Mouse (Mus musculus) forebrain, embryonic 12.5 days (tissue): ENCODE results near the gene Exoc4. TPM values are rescaled to one million over a fixed set of nuclear protein-coding genes. Genes with fewer than 3 reads are reported as not detected.
A peak's percentile ranks its signal among the peaks of the same experiment; 100 is the strongest.

Source experiments
- ATAC-seq: fragments of 200-750 bp; cut with Nextera tagmentation; 2 replicates; pipeline ENCODE4 v1.8.0; 2017; ENCODE audit warnings: moderate TSS enrichment; ENCODE audit not compliant: low FRiP score
- H3K27ac ChIP-seq: fragments of 300-500 bp; sonication (generic); 2 replicates; pipeline ENCODE4 v1.5.1; 2016; ENCODE audit warnings: mild to moderate bottlenecking
- H3K27me3 ChIP-seq: fragments of 300-500 bp; sonication (generic); 2 replicates; pipeline ENCODE4 v1.6.1; 2016; ENCODE audit warnings: mild to moderate bottlenecking
- H3K36me3 ChIP-seq: fragments of 300-500 bp; sonication (generic); replicated peaks from 2 replicates; pipeline ENCODE4 v1.6.1; 2016; ENCODE audit warnings: mild to moderate bottlenecking
- H3K4me1 ChIP-seq: fragments of 300-500 bp; sonication (generic); 2 replicates; pipeline ENCODE4 v1.6.1; 2016
- H3K4me2 ChIP-seq: fragments of 300-500 bp; sonication (generic); 2 replicates; pipeline ENCODE4 v1.6.1; 2016; ENCODE audit warnings: mild to moderate bottlenecking, moderate library complexity
- H3K4me3 ChIP-seq: fragments of 300-500 bp; sonication (generic); replicated peaks from 2 replicates; pipeline ENCODE4 v1.5.1; 2016; ENCODE audit warnings: mild to moderate bottlenecking
- H3K9ac ChIP-seq: fragments of 300-500 bp; sonication (generic); 2 replicates; pipeline ENCODE4 v1.6.1; 2016; ENCODE audit warnings: mild to moderate bottlenecking
- H3K9me3 ChIP-seq: fragments of 300-500 bp; sonication (generic); 2 replicates; pipeline ENCODE4 v1.6.1; 2016
- WGBS: fragments of 180-500 bp; shearing (Covaris S2); methylation state at CpG from one replicate; pipeline ENCODE4 v1.1.7; 2016; 5-methylcytosine and 5-hydroxymethylcytosine counted together
- polyA plus RNA-seq: library from polyadenylated mRNA; unstranded; fragments of >200 nt; fragmentation: Nextera tagmentation; extraction: Ambion mirVana; gene quantifications from 2 replicates; pipeline ENCODE4 v1.2.1, GENCODE M21; 2016

Gene Exoc4
- polyA plus RNA-seq, 1 experiment from 2014 or later: 56.8 TPM

- Histone ChIP-seq H3K27ac (no peak overlapping the region), H3K36me3 (peaks cover 19% of the 10 kb centered on the region), H3K4me1 (no peaks in the 10 kb centered on the region), H3K9ac (no peak overlapping the region), H3K4me2 (no peak overlapping the region), H3K27me3 (no peaks in the 10 kb centered on the region), H3K9me3 (no peaks in the 10 kb centered on the region), H3K4me3 (no peak overlapping the region)
- ATAC-seq: no peak
- WGBS: 77% methylated on average over 5 of the region's 5 CpGs
Measured at GRCm38 (mm10) chr6:33263950-33264349, 15.1 kb downstream of the Exoc4 start.

GRCm38 (mm10) chr6:33264388-33264787, 15.5 kb downstream of the Exoc4 start:
- H3K9me3 ChIP-seq: no peaks in the 10 kb centered on the region
- ATAC-seq: no peak
- H3K4me3 ChIP-seq: no peak overlapping the region
- WGBS: 90% methylated on average over 2 of the region's 2 CpGs
- no peak overlapping the region for H3K27ac ChIP-seq
- H3K27me3 ChIP-seq: no peaks in the 10 kb centered on the region
- H3K4me1 ChIP-seq: no peaks in the 10 kb centered on the region
- no peak overlapping the region for H3K9ac ChIP-seq
- H3K36me3 ChIP-seq: peaks cover 22% of the 10 kb centered on the region
- H3K4me2 ChIP-seq: no peak overlapping the region

- ATAC-seq: no peak
- no peak overlapping the region for H3K4me2 ChIP-seq
- WGBS: 88% methylated on average over 6 of the region's 6 CpGs
- no peak overlapping the region for H3K4me3 ChIP-seq
- peaks cover 28% of the 10 kb centered on the region for H3K36me3 ChIP-seq
- no peak overlapping the region for H3K9ac ChIP-seq
- no peaks in the 10 kb centered on the region for H3K4me1 ChIP-seq
- no peaks in the 10 kb centered on the region for H3K27me3 ChIP-seq
- no peak overlapping the region for H3K27ac ChIP-seq
- H3K9me3 ChIP-seq: no peaks in the 10 kb centered on the region
Measured at GRCm38 (mm10) chr6:33267571-33267970, 18.7 kb downstream of the Exoc4 start.

- no peaks in the 10 kb centered on the region for H3K36me3 ChIP-seq
- H3K9ac ChIP-seq: no peak overlapping the region
- WGBS: 14% methylated on average over 3 of the region's 3 CpGs
- 0 out of 2 replicates have a peak, but pooled peaks have one; percentile 51 for ATAC-seq
- H3K27me3 ChIP-seq: no peaks in the 10 kb centered on the region
- H3K9me3 ChIP-seq: no peaks in the 10 kb centered on the region
- H3K27ac ChIP-seq: peak overlapping the region; percentile 5; the same call in 1 of the 2 replicates
- H3K4me2 ChIP-seq: no peak overlapping the region
- peaks cover 16% of the 10 kb centered on the region for H3K4me1 ChIP-seq
- no peak overlapping the region for H3K4me3 ChIP-seq
Measured at GRCm38 (mm10) chr6:33283523-33283922, 34.6 kb downstream of the Exoc4 start.

GRCm38 (mm10) chr6:33283936-33284335, 35.1 kb downstream of the Exoc4 start:
- Histone ChIP-seq H3K9me3 (no peaks in the 10 kb centered on the region), H3K27me3 (no peaks in the 10 kb centered on the region), H3K4me1 (peaks cover 16% of the 10 kb centered on the region), H3K27ac (no peak overlapping the region), H3K4me2 (no peak overlapping the region), H3K36me3 (no peaks in the 10 kb centered on the region), H3K4me3 (no peak overlapping the region), H3K9ac (no peak overlapping the region)
- no peak for ATAC-seq
- 53% methylated on average over 4 of the region's 4 CpGs for WGBS

- no peaks in the 10 kb centered on the region for H3K27me3 ChIP-seq
- H3K4me2 ChIP-seq: no peak overlapping the region
- no peak overlapping the region for H3K4me3 ChIP-seq
- no peak overlapping the region for H3K9ac ChIP-seq
- H3K9me3 ChIP-seq: no peaks in the 10 kb centered on the region
- WGBS: 86% methylated on average over 6 of the region's 6 CpGs
- no peaks in the 10 kb centered on the region for H3K36me3 ChIP-seq
- H3K4me1 ChIP-seq: peaks cover 11% of the 10 kb centered on the region
- H3K27ac ChIP-seq: no peak overlapping the region
- no peak for ATAC-seq
Measured at GRCm38 (mm10) chr6:33286376-33286775, 37.5 kb downstream of the Exoc4 start.

GRCm38 (mm10) chr6:33294626-33295025, 45.7 kb downstream of the Exoc4 start:
- Histone ChIP-seq H3K4me3 (no peak overlapping the region), H3K4me1 (peaks cover 5% of the 10 kb centered on the region; the same call in 1 of the 2 replicates), H3K27ac (no peak overlapping the region), H3K27me3 (no peaks in the 10 kb centered on the region), H3K36me3 (no peaks in the 10 kb centered on the region), H3K4me2 (no peak overlapping the region), H3K9me3 (no peaks in the 10 kb centered on the region), H3K9ac (no peak overlapping the region)
- WGBS: 76% methylated on average over 2 of the region's 2 CpGs
- ATAC-seq: no peak

GRCm38 (mm10) chr6:33297566-33297965, 48.7 kb downstream of the Exoc4 start:
- no peak overlapping the region for H3K4me3 ChIP-seq
- no peaks in the 10 kb centered on the region for H3K27me3 ChIP-seq
- no peak overlapping the region for H3K9ac ChIP-seq
- 87% methylated on average over 3 of the region's 3 CpGs for WGBS
- H3K27ac ChIP-seq: no peak overlapping the region
- H3K36me3 ChIP-seq: no peaks in the 10 kb centered on the region
- no peaks in the 10 kb centered on the region for H3K9me3 ChIP-seq
- H3K4me1 ChIP-seq: peaks cover 5% of the 10 kb centered on the region; the same call in 1 of the 2 replicates
- no peak for ATAC-seq
- no peak overlapping the region for H3K4me2 ChIP-seq

- Histone ChIP-seq H3K27me3 (no peaks in the 10 kb centered on the region), H3K4me3 (no peak overlapping the region), H3K27ac (no peak overlapping the region), H3K4me2 (no peak overlapping the region), H3K36me3 (no peaks in the 10 kb centered on the region), H3K9ac (no peak overlapping the region), H3K4me1 (peaks cover 5% of the 10 kb centered on the region; the same call in 1 of the 2 replicates), H3K9me3 (no peaks in the 10 kb centered on the region)
- ATAC-seq: no peak
- 85% methylated on average over 1 of the region's 1 CpGs for WGBS
Measured at GRCm38 (mm10) chr6:33298768-33299167, 49.9 kb downstream of the Exoc4 start.

- Histone ChIP-seq H3K4me1 (no peaks in the 10 kb centered on the region), H3K27ac (no peak overlapping the region), H3K4me2 (no peak overlapping the region), H3K4me3 (no peak overlapping the region), H3K9me3 (no peaks in the 10 kb centered on the region), H3K27me3 (no peaks in the 10 kb centered on the region), H3K9ac (no peak overlapping the region), H3K36me3 (0 out of 2 replicates have a peak, but pooled peaks cover 7% of the 10 kb centered on the region)
- no peak for ATAC-seq
- WGBS: 85% methylated on average over 1 of the region's 1 CpGs
Measured at GRCm38 (mm10) chr6:33305996-33306395, 57.1 kb downstream of the Exoc4 start.

GRCm38 (mm10) chr6:33308646-33309045, 59.8 kb downstream of the Exoc4 start:
- H3K36me3 ChIP-seq: 0 out of 2 replicates have a peak, but pooled peaks cover 7% of the 10 kb centered on the region
- no peak overlapping the region for H3K4me3 ChIP-seq
- H3K9ac ChIP-seq: no peak overlapping the region
- 78% methylated on average over 2 of the region's 2 CpGs for WGBS
- no peaks in the 10 kb centered on the region for H3K9me3 ChIP-seq
- no peaks in the 10 kb centered on the region for H3K27me3 ChIP-seq
- no peak overlapping the region for H3K27ac ChIP-seq
- H3K4me1 ChIP-seq: no peaks in the 10 kb centered on the region
- ATAC-seq: no peak
- no peak overlapping the region for H3K4me2 ChIP-seq

- no peaks in the 10 kb centered on the region for H3K9me3 ChIP-seq
- WGBS: 93% methylated on average over 1 of the region's 1 CpGs
- 0 out of 2 replicates have a peak, but pooled peaks cover 2% of the 10 kb centered on the region for H3K36me3 ChIP-seq
- H3K4me1 ChIP-seq: no peaks in the 10 kb centered on the region
- no peak overlapping the region for H3K9ac ChIP-seq
- H3K27me3 ChIP-seq: no peaks in the 10 kb centered on the region
- no peak overlapping the region for H3K4me2 ChIP-seq
- no peak overlapping the region for H3K27ac ChIP-seq
- no peak overlapping the region for H3K4me3 ChIP-seq
- ATAC-seq: no peak
Measured at GRCm38 (mm10) chr6:33310486-33310885, 61.6 kb downstream of the Exoc4 start.

GRCm38 (mm10) chr6:33322849-33323248, 74.0 kb downstream of the Exoc4 start:
- Histone ChIP-seq H3K27ac (no peak overlapping the region), H3K4me1 (no peaks in the 10 kb centered on the region), H3K9ac (no peak overlapping the region), H3K9me3 (no peaks in the 10 kb centered on the region), H3K4me3 (no peak overlapping the region), H3K4me2 (no peak overlapping the region), H3K36me3 (no peaks in the 10 kb centered on the region), H3K27me3 (no peaks in the 10 kb centered on the region)
- WGBS: 84% methylated on average over 3 of the region's 3 CpGs
- ATAC-seq: no peak
